Mouse (Mus musculus) splenic B cell, adult 2 months (primary cell): ENCODE measurements around the gene Cdc42ep4.

Experiments used
- DNase-seq: peaks from one replicate; pipeline ENCODE4 v3.0.0-alpha.2; 2011; ENCODE audit warnings: low read depth, low spot score
- H3K27me3 ChIP-seq: 2 replicates; pipeline ENCODE4 v1.6.1; 2012; ENCODE audit warnings: mild to moderate bottlenecking, low read length, moderate library complexity, mixed read lengths; ENCODE audit not compliant: control insufficient read depth, poor library complexity, insufficient read depth, severe bottlenecking
- H3K36me3 ChIP-seq: 2 replicates; pipeline ENCODE4 v1.6.1; 2012; ENCODE audit warnings: mild to moderate bottlenecking, low read length, moderate library complexity, mixed read lengths; ENCODE audit not compliant: control insufficient read depth, poor library complexity, insufficient read depth, severe bottlenecking

Gene Cdc42ep4

GRCm38 (mm10) chr11:113729917-113730316 is 21.8 kb downstream of the Cdc42ep4 start:
- Histone ChIP-seq H3K27me3 (no peaks in the 10 kb centered on the region), H3K36me3 (no peaks in the 10 kb centered on the region)
- DNase-seq = no peak

GRCm38 (mm10) chr11:113729239-113729638 is 22.4 kb downstream of the Cdc42ep4 start:
- DNase-seq = no peak
- Histone ChIP-seq H3K27me3 (no peaks in the 10 kb centered on the region), H3K36me3 (no peaks in the 10 kb centered on the region)

GRCm38 (mm10) chr11:113727992-113728391 is 23.7 kb downstream of the Cdc42ep4 start:
- no peak for DNase-seq
- Histone ChIP-seq H3K27me3 (no peaks in the 10 kb centered on the region), H3K36me3 (no peaks in the 10 kb centered on the region; the same call in 1 of the 2 replicates)

- Histone ChIP-seq H3K36me3 (no peaks in the 10 kb centered on the region; the same call in 1 of the 2 replicates), H3K27me3 (no peaks in the 10 kb centered on the region)
- no peak for DNase-seq
Measured at GRCm38 (mm10) chr11:113726994-113727888, 24.4 kb downstream of the Cdc42ep4 start.

GRCm38 (mm10) chr11:113725235-113726048 is 26.2 kb downstream of the Cdc42ep4 start:
- Histone ChIP-seq H3K27me3 (no peaks in the 10 kb centered on the region), H3K36me3 (no peaks in the 10 kb centered on the region; the same call in 1 of the 2 replicates)
- no peak for DNase-seq

GRCm38 (mm10) chr11:113722405-113723090 is 29.1 kb downstream of the Cdc42ep4 start:
- no peak for DNase-seq
- H3K36me3 ChIP-seq = no peaks in the 10 kb centered on the region; the same call in 1 of the 2 replicates
- no peaks in the 10 kb centered on the region for H3K27me3 ChIP-seq

GRCm38 (mm10) chr11:113717767-113718424 is 33.8 kb downstream of the Cdc42ep4 start:
- no peak for DNase-seq
- no peaks in the 10 kb centered on the region for H3K27me3 ChIP-seq
- no peaks in the 10 kb centered on the region for H3K36me3 ChIP-seq

- Histone ChIP-seq H3K36me3 (no peaks in the 10 kb centered on the region), H3K27me3 (no peaks in the 10 kb centered on the region)
- no peak for DNase-seq
Measured at GRCm38 (mm10) chr11:113716132-113716531, 35.5 kb downstream of the Cdc42ep4 start.

GRCm38 (mm10) chr11:113715078-113715674 is 36.5 kb downstream of the Cdc42ep4 start:
- H3K36me3 ChIP-seq = no peaks in the 10 kb centered on the region
- peak; percentile 33 for DNase-seq
- no peaks in the 10 kb centered on the region for H3K27me3 ChIP-seq

- Histone ChIP-seq H3K27me3 (no peaks in the 10 kb centered on the region), H3K36me3 (no peaks in the 10 kb centered on the region)
- no peak for DNase-seq
Measured at GRCm38 (mm10) chr11:113711061-113711460, 40.6 kb downstream of the Cdc42ep4 start.

GRCm38 (mm10) chr11:113710257-113710777 is 41.4 kb downstream of the Cdc42ep4 start:
- Histone ChIP-seq H3K36me3 (no peaks in the 10 kb centered on the region), H3K27me3 (no peaks in the 10 kb centered on the region)
- DNase-seq = no peak

- no peak for DNase-seq
- H3K27me3 ChIP-seq = no peaks in the 10 kb centered on the region
- H3K36me3 ChIP-seq = no peaks in the 10 kb centered on the region
Measured at GRCm38 (mm10) chr11:113709731-113710256, 41.9 kb downstream of the Cdc42ep4 start, which contains the start of gene Cpsf4l. Gene Cpsf4l, minus strand, starts transcription at chr11:113710017.

- Histone ChIP-seq H3K27me3 (no peaks in the 10 kb centered on the region), H3K36me3 (no peaks in the 10 kb centered on the region)
- no peak for DNase-seq
Measured at GRCm38 (mm10) chr11:113709272-113709671, 42.4 kb downstream of the Cdc42ep4 start.
